ENCODE assay signal across 8 mouse cellular contexts in the genomic region with DNA sequence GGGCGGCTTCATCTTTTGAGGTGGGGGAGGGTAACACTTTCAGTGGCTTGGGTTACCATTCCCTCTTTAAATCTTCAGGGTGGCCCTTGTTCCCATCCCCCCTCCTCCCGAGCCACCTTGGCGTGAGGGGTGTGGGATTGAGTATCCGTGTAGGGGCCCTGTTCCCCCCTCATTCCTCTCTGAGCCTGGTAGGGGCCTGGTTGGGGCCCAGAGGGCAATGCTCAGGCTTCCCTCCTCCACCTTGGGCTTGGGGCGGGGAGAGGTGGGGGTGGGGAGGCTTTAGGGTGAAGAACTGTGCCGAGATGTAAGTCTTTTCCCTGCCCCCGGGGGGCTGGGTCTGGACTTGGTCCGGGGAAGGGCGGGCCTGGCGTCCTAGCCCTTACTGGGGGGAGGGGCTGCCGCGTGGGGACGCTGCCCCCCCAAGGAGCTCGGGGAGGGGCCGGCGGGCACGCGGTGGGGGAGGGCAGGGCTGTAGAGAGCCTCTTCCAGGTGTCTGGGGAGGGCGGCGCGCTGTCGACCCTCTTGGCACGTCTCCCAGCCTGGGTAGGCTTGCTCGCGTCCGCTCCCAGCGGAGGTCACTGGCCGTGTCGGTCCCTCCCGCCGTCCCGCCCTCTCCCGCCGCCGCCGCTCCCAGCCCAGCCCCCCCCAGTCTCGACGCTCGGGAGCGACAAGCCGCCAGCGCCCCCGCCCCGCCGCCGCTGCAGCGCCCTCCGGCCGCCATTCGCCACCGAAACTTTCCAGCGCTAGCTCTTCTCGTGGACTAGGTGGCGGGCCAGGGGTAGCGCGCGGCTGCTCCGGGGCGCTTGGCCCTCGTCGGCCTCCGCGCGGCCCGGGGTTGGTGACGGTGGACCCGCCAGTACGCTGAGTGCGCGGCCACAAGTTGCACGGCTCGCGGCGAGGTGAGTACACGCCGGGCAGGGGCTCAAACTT. TPM values are rescaled to one million over a fixed set of nuclear protein-coding genes. Genes with fewer than 3 reads are reported as not detected.
DNase-seq lines count a peak whose midpoint lies in the region; ATAC-seq and TF ChIP-seq lines count a peak whose summit lies in the region.

A gene (plus strand): TSS at position 643 of the 930 bp plus-strand sequence.

- DNase-seq in 3134 (ENCODE audit: extremely low read depth, insufficient read length, low spot score) (peak; percentile 89), liver (peak; percentile 80)
- DNase-seq in adrenal gland, postnatal 10 days: peak; percentile 79
- peak; percentile 83 for DNase-seq in embryonic facial prominence, embryonic 11.5 days (ENCODE audit: low spot score)
- peak; percentile 82 to 85 for DNase-seq in heart, adult 2 months
- DNase-seq in kidney, adult 8-10 months: peak; percentile 66 to 68
- DNase-seq in spleen, postnatal 36 days (ENCODE audit: low spot score in 2 of 2): peak; percentile 52 to 57

- peak within 1 kb of the TSS; percentile 65 for H3K4me3 ChIP-seq in embryonic facial prominence, embryonic 11.5 days (ENCODE audit: low read depth, low read length)
- peak within 1 kb of the TSS; percentile 79 for H3K4me3 ChIP-seq in heart, adult 2 months

- 17% methylated on average over 36 of the region's 76 CpGs for WGBS in embryonic facial prominence, embryonic 11.5 days
- 10% methylated on average over 56 of the region's 76 CpGs for WGBS in heart, adult 2 months

- peak within 1 kb of the TSS; percentile 85 for H3K9ac ChIP-seq in embryonic facial prominence, embryonic 11.5 days (replicated peaks; ENCODE audit: low read length)
- peak within 1 kb of the TSS; percentile 100 for H3K9ac ChIP-seq in heart, adult 2 months (ENCODE audit: low read depth, low read length)

- intact Hi-C loops in heart, adult 2 months (cut with DNase I): loop anchor here (2.0 to 5.0 kb wide), 2 partner anchors 37 to 70 kb away; no protein-coding TSS in a partner anchor

- peak within 1 kb of the TSS; percentile 46 for H3K4me2 ChIP-seq in embryonic facial prominence, embryonic 11.5 days (ENCODE audit: low read depth, low read length)

- H3K4me1 ChIP-seq in embryonic facial prominence, embryonic 11.5 days (ENCODE audit: control insufficient read depth, insufficient read depth, low read length): no peaks in the 10 kb centered on the region
- H3K4me1 ChIP-seq in heart, adult 2 months (ENCODE audit: control insufficient read depth, insufficient read depth, low read length): peaks cover 1% of the 10 kb centered on the region

- no peak for TF ChIP-seq POLR2A in heart, adult 2 months (IDR thresholded peaks at IDR 0.05; ENCODE audit: insufficient read depth, low read depth, low read length)

- no peak for TF ChIP-seq EP300 in heart, adult 2 months (IDR thresholded peaks at IDR 0.05; ENCODE audit: insufficient read depth, low read depth, low read length)

- H3K79me2 ChIP-seq in heart, adult 2 months (replicated peaks; ENCODE audit: control insufficient read depth, insufficient read depth, low read length): no peaks in the 10 kb centered on the region

- peak; percentile 89 for ATAC-seq in embryonic facial prominence, embryonic 11.5 days (replicated peaks; ENCODE audit: insufficient number of reproducible peaks, low FRiP score, low TSS enrichment, low read depth)
- ATAC-seq in monocyte, adult 5-6 weeks (replicated peaks; ENCODE audit: insufficient number of reproducible peaks, low FRiP score, low TSS enrichment, poor library complexity, severe bottlenecking): no peak

- no peaks in the 10 kb centered on the region for H3K9me3 ChIP-seq in embryonic facial prominence, embryonic 11.5 days (replicated peaks; ENCODE audit: control insufficient read depth, low read length)

- H3K27me3 ChIP-seq in embryonic facial prominence, embryonic 11.5 days (ENCODE audit: control insufficient read depth, insufficient read depth, low read length): no peaks in the 10 kb centered on the region
- no peaks in the 10 kb centered on the region for H3K27me3 ChIP-seq in heart, adult 2 months (ENCODE audit: control insufficient read depth, insufficient read depth, low read length)

- TF ChIP-seq CTCF in heart, adult 2 months (IDR thresholded peaks at IDR 0.05): peak; percentile 65

- no peaks in the 10 kb centered on the region for H3K36me3 ChIP-seq in embryonic facial prominence, embryonic 11.5 days (replicated peaks; ENCODE audit: control insufficient read depth, insufficient read depth, low read depth, low read length)
- peaks cover 2% of the 10 kb centered on the region; the same call in 1 of the 2 replicates for H3K36me3 ChIP-seq in heart, adult 2 months (ENCODE audit: control insufficient read depth, insufficient read depth, low read length)

- H3K27ac ChIP-seq in embryonic facial prominence, embryonic 11.5 days (replicated peaks; ENCODE audit: low read depth, low read length): peak within 1 kb of the TSS; percentile 94
- peak within 1 kb of the TSS; percentile 89 for H3K27ac ChIP-seq in heart, adult 2 months

RNA-seq across cellular contexts. Expression of the gene that starts here (rescaled TPM):
- 10 to 100 TPM; 57.3 to 59.6 TPM for total RNA-seq in adrenal gland, postnatal 10 days (2021)
- 95.8 and 98.8 TPM in 2 replicates for polyA plus RNA-seq in embryonic facial prominence, embryonic 11.5 days (2014; fragmentation: Nextera tagmentation; extraction: Ambion mirVana)
- 10 to 100 TPM; 30.7 to 32.5 TPM for total RNA-seq in heart, adult 2 months (2021)
- polyA plus RNA-seq in heart, adult 2 months (2012; rRNA removed): 14.7 and 25.8 TPM in 2 replicates
- 18.1 to 37.7 TPM (median 20.4 TPM) in 3 replicates for total RNA-seq in monocyte, adult 5-6 weeks (2017)
